Comparison of ENCODE assay signal across 11 mouse cellular contexts in the genomic region with DNA sequence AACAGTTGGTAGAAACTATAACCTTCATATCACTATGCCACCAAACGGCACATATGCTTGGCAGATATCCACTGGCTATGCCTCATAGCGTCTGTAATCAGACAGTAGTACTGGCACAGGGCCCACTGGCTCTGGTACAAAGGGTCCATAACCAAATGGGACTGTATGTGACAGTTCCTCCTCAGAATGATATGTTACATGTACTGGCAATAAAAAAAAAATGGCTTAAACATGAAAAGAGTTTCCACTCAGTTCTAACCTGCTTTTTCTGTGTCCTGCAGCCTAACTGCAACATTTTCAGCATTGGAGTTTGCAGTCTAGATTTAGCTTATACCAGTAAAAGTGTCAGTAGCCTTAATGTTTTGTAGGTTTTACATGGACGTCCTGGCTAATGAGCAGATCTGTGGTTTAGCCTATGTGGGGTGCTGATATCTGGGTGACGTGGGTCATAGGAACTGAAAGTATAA. TPM values are rescaled to one million over a fixed set of nuclear protein-coding genes. Genes with fewer than 3 reads are reported as not detected.
DNase-seq lines count a peak whose midpoint lies in the region; ATAC-seq and TF ChIP-seq lines count a peak whose summit lies in the region.
"Had no signal": no experiment of that assay in that cellular context is flagged by ENCODE, and none has a peak within 500 bp of the region (broad histone marks: within the 10 kb centered on the region; RNA-seq: fewer than 3 reads in every experiment).

No protein-coding gene starts in this region.

- H3K27me3 ChIP-seq in forebrain, embryonic 16.5 days (replicated peaks; ENCODE audit: control insufficient read depth, insufficient read depth, low read length): peaks cover 9% of the 10 kb centered on the region
- H3K27me3 ChIP-seq in forebrain, embryonic 10.5 days (ENCODE audit: poor library complexity, severe bottlenecking): peaks cover 95% of the 10 kb centered on the region
- no peaks in the 10 kb centered on the region for H3K27me3 ChIP-seq in liver, embryonic 13.5 days
- H3K27me3 ChIP-seq in liver, postnatal 0 days (ENCODE audit: insufficient read depth, low read length): no peaks in the 10 kb centered on the region
- H3K27me3 ChIP-seq: hindbrain, embryonic 15.5 days had no signal

- peak; percentile 95 for TF ChIP-seq EP300 in liver, postnatal 0 days (IDR thresholded peaks at IDR 0.05; ENCODE audit: low read depth)

- H3K27ac ChIP-seq in forebrain, embryonic 16.5 days (ENCODE audit: low read length): no peak overlapping the region
- H3K27ac ChIP-seq in forebrain, embryonic 10.5 days: no peak overlapping the region
- H3K27ac ChIP-seq in liver, embryonic 13.5 days: no peak overlapping the region
- H3K27ac ChIP-seq in liver, postnatal 0 days (ENCODE audit: low read depth): peak overlapping the region; percentile 13; the same call in 1 of the 2 replicates

- H3K9me3 ChIP-seq in forebrain, embryonic 16.5 days (ENCODE audit: control insufficient read depth, low read length): peaks cover 2% of the 10 kb centered on the region; the same call in 1 of the 2 replicates
- peaks cover 10% of the 10 kb centered on the region; the same call in 1 of the 2 replicates for H3K9me3 ChIP-seq in forebrain, embryonic 10.5 days
- no peaks in the 10 kb centered on the region for H3K9me3 ChIP-seq in liver, embryonic 13.5 days (replicated peaks)
- H3K9me3 ChIP-seq in liver, postnatal 0 days (ENCODE audit: low read length): no peaks in the 10 kb centered on the region

- no peak overlapping the region for H3K4me2 ChIP-seq in forebrain, embryonic 16.5 days (ENCODE audit: low read length)
- H3K4me2 ChIP-seq in liver, embryonic 13.5 days: no peak overlapping the region
- H3K4me2 ChIP-seq in liver, postnatal 0 days (ENCODE audit: low read depth, low read length): no peak overlapping the region
- H3K4me2 ChIP-seq: hindbrain, embryonic 15.5 days had no signal

- peak; percentile 47 for ATAC-seq in forebrain, embryonic 16.5 days
- ATAC-seq in liver, embryonic 13.5 days (ENCODE audit: low read depth): peak; percentile 54
- ATAC-seq in liver, postnatal 0 days: peak; percentile 79

- no peak for TF ChIP-seq CTCF in liver, postnatal 0 days (IDR thresholded peaks at IDR 0.05; ENCODE audit: low read depth)

- no peak for DNase-seq in forebrain, embryonic 10.5 days (ENCODE audit: extremely low spot score, low spot score)
- no peak for DNase-seq in liver, embryonic 13.5 days
- DNase-seq in liver (no peak), MN1 (ENCODE audit: low spot score) (peak; percentile 38)
- DNase-seq in liver, postnatal 0 days: peak; percentile 56
- DNase-seq in frontal cortex, postnatal 14 days (ENCODE audit: low spot score in 2 of 2): no peak
- no peak for DNase-seq in retina, postnatal 1 day
- DNase-seq: cerebellum, postnatal 36 days; right cerebral cortex, postnatal 25 days had no signal

- H3K4me3 ChIP-seq in forebrain, embryonic 16.5 days (replicated peaks; ENCODE audit: low read length): no peak overlapping the region
- no peak overlapping the region for H3K4me3 ChIP-seq in forebrain, embryonic 10.5 days
- H3K4me3 ChIP-seq in liver, embryonic 13.5 days (replicated peaks): no peak overlapping the region
- H3K4me3 ChIP-seq in liver, postnatal 0 days (ENCODE audit: low read depth, low read length): no peak overlapping the region
- H3K4me3 ChIP-seq: hindbrain, embryonic 15.5 days had no signal

- no peaks in the 10 kb centered on the region for H3K36me3 ChIP-seq in forebrain, embryonic 16.5 days (ENCODE audit: control insufficient read depth, insufficient read depth)
- H3K36me3 ChIP-seq in forebrain, embryonic 10.5 days (replicated peaks): no peaks in the 10 kb centered on the region
- no peaks in the 10 kb centered on the region for H3K36me3 ChIP-seq in liver, embryonic 13.5 days
- no peaks in the 10 kb centered on the region for H3K36me3 ChIP-seq in liver, postnatal 0 days (replicated peaks; ENCODE audit: insufficient read depth, low read length)
- H3K36me3 ChIP-seq: hindbrain, embryonic 15.5 days had no signal

- H3K9ac ChIP-seq in forebrain, embryonic 16.5 days (replicated peaks; ENCODE audit: low read depth, low read length): no peak overlapping the region
- no peak overlapping the region for H3K9ac ChIP-seq in liver, embryonic 13.5 days
- no peak overlapping the region for H3K9ac ChIP-seq in liver, postnatal 0 days (replicated peaks)
- H3K9ac ChIP-seq: hindbrain, embryonic 15.5 days had no signal

- H3K4me1 ChIP-seq in forebrain, embryonic 16.5 days (replicated peaks; ENCODE audit: control insufficient read depth, insufficient read depth, low read length): peaks cover 22% of the 10 kb centered on the region
- H3K4me1 ChIP-seq in forebrain, embryonic 10.5 days: peaks cover 32% of the 10 kb centered on the region
- H3K4me1 ChIP-seq in liver, embryonic 13.5 days (replicated peaks): peaks cover 44% of the 10 kb centered on the region
- H3K4me1 ChIP-seq in liver, postnatal 0 days (ENCODE audit: insufficient read depth): peaks cover 23% of the 10 kb centered on the region

- 44% methylated on average over 4 of the region's 4 CpGs for WGBS in forebrain, embryonic 16.5 days
- 85% methylated on average over 4 of the region's 4 CpGs for WGBS in forebrain, embryonic 10.5 days
- 57% methylated on average over 4 of the region's 4 CpGs for WGBS in liver, embryonic 13.5 days (ENCODE audit: insufficient replicate concordance)
- 53% methylated on average over 4 of the region's 4 CpGs for WGBS in liver, postnatal 0 days (ENCODE audit: insufficient replicate concordance)

RNA-seq across cellular contexts. Expression of a gene that starts 9.9 kb away (rescaled TPM):
- 1.2 and 1.6 TPM in 2 replicates for polyA plus RNA-seq in forebrain, embryonic 16.5 days (2015; fragmentation: Nextera tagmentation; extraction: Ambion mirVana)
- polyA plus RNA-seq in forebrain, embryonic 10.5 days (2016; fragmentation: Nextera tagmentation; extraction: Ambion mirVana): 0.23 and 0.55 TPM in 2 replicates
- 0.14 TPM in 1 of 2 replicates, not detected in the other for polyA plus RNA-seq in liver, embryonic 13.5 days (2015; fragmentation: Nextera tagmentation; extraction: Ambion mirVana)
- 0.78 and 0.95 TPM in 2 replicates for polyA plus RNA-seq in liver, postnatal 0 days (2015; fragmentation: Nextera tagmentation; extraction: Ambion mirVana)

Comparison
In these comparisons a context has a peak if more than half of its experiments do, and no peak if none do; other contexts are left out.
1. DNase-seq: peak in MN1 (single experiment) and liver, postnatal 0 days (single experiment); none in forebrain, embryonic 10.5 days (single experiment), liver, embryonic 13.5 days (single experiment), liver (single experiment), frontal cortex, postnatal 14 days (0 of 2) and retina, postnatal 1 day (single experiment).
2. Peak in every context shown above with its lines, with median percentiles within 50 percentile points of each other: ATAC-seq.